Mouse (Mus musculus) large intestine, adult 2 months (tissue): ENCODE measurements around the gene Kif1b. TPM values are rescaled to one million over a fixed set of nuclear protein-coding genes. Genes with fewer than 3 reads are reported as not detected.
"Not testable (repeated sequence)": the region's sequence is repeated elsewhere in the genome, so short reads cannot be mapped to it uniquely, and the experiment has no call there.

Experiments used
- DNase-seq: peaks from one replicate; pipeline ENCODE4 v3.0.0-alpha.2; 2012; ENCODE audit warnings: low read depth, low spot score
- WGBS: fragments of 180-500 bp; shearing (Covaris S2); methylation state at CpG from one replicate; pipeline ENCODE4 v1.1.7; 2018; 5-methylcytosine and 5-hydroxymethylcytosine counted together
- polyA plus RNA-seq: library from polyadenylated mRNA; depleted of rRNA; stranded (reverse); fragments of >200 nt; gene quantifications from 2 replicates; pipeline ENCODE4 v1.2.3, GENCODE M21; 2012

The Kif1b gene
- polyA plus RNA-seq, 1 experiment = 12.7 TPM

- 27% methylated on average over 9 of the region's 9 CpGs for WGBS
- no peak for DNase-seq
Observed at GRCm38 (mm10) chr4:149233938-149234337, 73.6 kb downstream of the Kif1b start.

GRCm38 (mm10) chr4:149228682-149229081 is 78.8 kb downstream of the Kif1b start:
- 90% methylated on average over 3 of the region's 3 CpGs for whole genome bisulfite sequencing
- not testable (repeated sequence) for DNase-seq

GRCm38 (mm10) chr4:149228256-149228655 is 79.2 kb downstream of the Kif1b start:
- WGBS = 95% methylated on average over 3 of the region's 3 CpGs
- no peak for DNase-seq

GRCm38 (mm10) chr4:149226311-149226710 is 81.2 kb downstream of the Kif1b start:
- no peak for DNase-seq
- 85% methylated on average over 3 of the region's 3 CpGs for WGBS

GRCm38 (mm10) chr4:149223453-149223852 is 84.0 kb downstream of the Kif1b start:
- no peak for DNase-seq
- 95% methylated on average over 3 of the region's 3 CpGs for WGBS

GRCm38 (mm10) chr4:149220481-149220880 is 87.0 kb downstream of the Kif1b start:
- 93% methylated on average over 17 of the region's 17 CpGs for whole genome bisulfite sequencing

GRCm38 (mm10) chr4:149220042-149220473 is 87.4 kb downstream of the Kif1b start:
- WGBS = 70% methylated on average over 5 of the region's 5 CpGs
- DNase-seq = no peak

More at GRCm38 (mm10) chr4:149220481-149220880, 87.0 kb downstream of the Kif1b start:
- DNase-seq = no peak

- 91% methylated on average over 12 of the region's 12 CpGs for WGBS
Observed at GRCm38 (mm10) chr4:149219401-149220041, 88.0 kb downstream of the Kif1b start.

GRCm38 (mm10) chr4:149218476-149218875 is 89.0 kb downstream of the Kif1b start:
- 97% methylated on average over 5 of the region's 5 CpGs for WGBS
- no peak for DNase-seq

More at GRCm38 (mm10) chr4:149219401-149220041, 88.0 kb downstream of the Kif1b start:
- DNase-seq = no peak

- 84% methylated on average over 9 of the region's 9 CpGs for WGBS
- DNase-seq = no peak
Observed at GRCm38 (mm10) chr4:149215982-149216381, 91.5 kb downstream of the Kif1b start.

GRCm38 (mm10) chr4:149215397-149215796 is 92.1 kb downstream of the Kif1b start:
- DNase-seq = peak; percentile 29
- 16% methylated on average over 2 of the region's 2 CpGs for WGBS

GRCm38 (mm10) chr4:149214468-149214867 is 93.0 kb downstream of the Kif1b start:
- DNase-seq = not testable (repeated sequence)
- WGBS = 95% methylated on average over 2 of the region's 2 CpGs

GRCm38 (mm10) chr4:149213466-149213865 is 94.0 kb downstream of the Kif1b start:
- no peak for DNase-seq
- WGBS = 98% methylated on average over 9 of the region's 9 CpGs

- not testable (repeated sequence) for DNase-seq
- WGBS = 99% methylated on average over 6 of the region's 6 CpGs
Observed at GRCm38 (mm10) chr4:149211441-149211840, 96.1 kb downstream of the Kif1b start.

GRCm38 (mm10) chr4:149202467-149202866 is 105.0 kb downstream of the Kif1b start:
- WGBS = 40% methylated on average over 3 of the region's 3 CpGs

GRCm38 (mm10) chr4:149201110-149201509 is 106.4 kb downstream of the Kif1b start:
- 92% methylated on average over 4 of the region's 4 CpGs for WGBS
- DNase-seq = no peak

More at GRCm38 (mm10) chr4:149202467-149202866, 105.0 kb downstream of the Kif1b start:
- no peak for DNase-seq

GRCm38 (mm10) chr4:149197180-149197579 is 110.3 kb downstream of the Kif1b start:
- 65% methylated on average over 1 of the region's 1 CpGs for WGBS
- no peak for DNase-seq

GRCm38 (mm10) chr4:149191103-149191502 is 116.4 kb downstream of the Kif1b start:
- 95% methylated on average over 7 of the region's 7 CpGs for WGBS
- DNase-seq = no peak

GRCm38 (mm10) chr4:149188563-149188962 is 118.9 kb downstream of the Kif1b start:
- 95% methylated on average over 2 of the region's 2 CpGs for WGBS
- DNase-seq = no peak

- 69% methylated on average over 4 of the region's 4 CpGs for WGBS
- DNase-seq = no peak
Observed at GRCm38 (mm10) chr4:149182755-149183154, 124.7 kb downstream of the Kif1b start.

GRCm38 (mm10) chr4:149182192-149182591 is 125.3 kb downstream of the Kif1b start:
- no peak for DNase-seq
- WGBS = 87% methylated on average over 7 of the region's 7 CpGs
